Mouse (Mus musculus): ENCODE measurements around the gene Adamts1.

- TF ChIP-seq CTCF (IDR thresholded peaks at IDR 0.05; ENCODE audit: low read depth): no peak
- no peak for TF ChIP-seq EP300 (IDR thresholded peaks at IDR 0.05; ENCODE audit: low read depth)
These were observed 9.6 kb downstream of the Adamts1 start for GRCm38 (mm10) chr16:85793166-85793830.
